Mouse (Mus musculus) cerebellum, adult 2 months (tissue): ENCODE measurements around the gene Dio1.

Source experiments
- CTCF ChIP-seq: fragments of 200-500 bp; IDR thresholded peaks from 2 replicates; pipeline ENCODE4 v1.5.1; 2011; ENCODE audit warnings: low read depth, mild to moderate bottlenecking, control low read depth, low read length, moderate library complexity, borderline replicate concordance; ENCODE audit not compliant: insufficient read depth
- POLR2A ChIP-seq: fragments of 200-500 bp; IDR thresholded peaks from 2 replicates; pipeline ENCODE4 v1.6.1; 2011; ENCODE audit warnings: low read length, control low read depth, borderline replicate concordance; ENCODE audit not compliant: insufficient read depth

DNA sequence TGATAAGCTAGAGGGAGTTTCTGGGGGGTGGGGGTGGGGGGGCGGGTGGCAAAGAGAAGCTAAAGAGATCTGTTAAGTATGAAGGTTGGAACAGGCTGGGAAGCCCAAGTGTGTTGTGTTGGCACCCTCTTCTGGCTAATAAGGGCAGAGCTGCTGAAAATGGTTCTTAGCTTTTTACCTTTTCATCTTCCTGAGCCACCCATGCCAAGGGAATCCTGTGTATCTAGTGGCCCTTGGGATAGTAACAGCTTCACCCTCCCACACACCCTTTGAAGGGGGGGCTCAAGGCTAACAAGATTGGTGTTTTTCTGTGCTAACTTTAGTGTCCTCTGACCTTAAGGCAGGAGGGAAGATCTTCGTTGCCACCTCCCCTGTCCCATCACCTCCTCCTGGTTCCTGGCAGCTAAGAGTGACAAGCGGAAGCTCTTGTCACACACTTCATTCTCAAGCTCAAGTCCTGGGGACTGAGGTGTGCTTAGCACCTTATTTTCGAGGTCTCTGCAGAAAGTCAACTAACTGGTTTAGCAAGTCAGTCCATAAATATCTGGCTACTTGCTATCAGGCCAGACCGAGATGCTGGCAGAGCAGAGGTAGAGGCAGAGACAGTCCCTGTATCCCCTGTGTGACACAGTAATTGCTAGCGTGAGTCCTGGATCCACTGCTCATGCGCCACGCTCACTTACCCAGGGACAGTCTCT lies 42.5 kb upstream of the Dio1 start:
- TF ChIP-seq CTCF, result peak; percentile 77
- no peak for TF ChIP-seq POLR2A
